Mouse (Mus musculus) midbrain, embryonic 14.5 days (tissue): ENCODE measurements at regions not wholly inside any gene's neighbourhood (a gene's known extent, or its start where the extent isn't known, plus 50 kb on each side); places are given as distances from the start of the nearest gene placed in this dataset.
A peak's percentile ranks its signal among the peaks of the same experiment; 100 is the strongest.

Experiments used
- ATAC-seq: fragments of 200-750 bp; cut with Nextera tagmentation; 2 replicates; pipeline ENCODE4 v1.8.0; 2017; ENCODE audit warnings: moderate number of reproducible peaks, moderate library complexity; ENCODE audit not compliant: low FRiP score, low TSS enrichment
- DNase-seq: peaks from one replicate; pipeline ENCODE4 v3.0.0-alpha.2; 2015
- H3K27ac ChIP-seq: fragments of 300-500 bp; sonication (generic); replicated peaks from 2 replicates; pipeline ENCODE4 v1.5.1; 2014; ENCODE audit warnings: mild to moderate bottlenecking, low read depth, low read length, moderate library complexity
- H3K27me3 ChIP-seq: fragments of 300-500 bp; sonication (generic); 2 replicates; pipeline ENCODE4 v1.6.1; 2014; ENCODE audit warnings: low read length, control low read depth, mixed read lengths; ENCODE audit not compliant: control insufficient read depth, insufficient read depth
- H3K36me3 ChIP-seq: fragments of 300-500 bp; sonication (generic); 2 replicates; pipeline ENCODE4 v1.6.1; 2014; ENCODE audit warnings: low read length, control low read depth; ENCODE audit not compliant: control insufficient read depth, insufficient read depth
- H3K4me1 ChIP-seq: fragments of 300-500 bp; sonication (generic); 2 replicates; pipeline ENCODE4 v1.6.1; 2014; ENCODE audit warnings: mild to moderate bottlenecking, antibody characterized with exemption, low read length, control low read depth; ENCODE audit not compliant: control insufficient read depth, insufficient read depth
- H3K4me2 ChIP-seq: fragments of 300-500 bp; sonication (generic); 2 replicates; pipeline ENCODE4 v1.6.1; 2014; ENCODE audit warnings: mild to moderate bottlenecking, low read length, moderate library complexity
- H3K4me3 ChIP-seq: fragments of 300-500 bp; sonication (generic); replicated peaks from 2 replicates; pipeline ENCODE4 v1.5.1; 2014; ENCODE audit warnings: low read depth, low read length
- H3K9ac ChIP-seq: fragments of 300-500 bp; sonication (generic); replicated peaks from 2 replicates; pipeline ENCODE4 v1.6.1; 2014; ENCODE audit warnings: mild to moderate bottlenecking, low read length, moderate library complexity
- H3K9me3 ChIP-seq: fragments of 300-500 bp; sonication (generic); 2 replicates; pipeline ENCODE4 v1.6.1; 2016; ENCODE audit warnings: low read length, control low read depth, mixed read lengths; ENCODE audit not compliant: control insufficient read depth
- WGBS: fragments of 180-500 bp; shearing (Covaris S2); extraction: QIAGEN DNeasy Blood & Tissue Kit; methylation state at CpG from one replicate; pipeline ENCODE4 v1.1.7; 2014; 5-methylcytosine and 5-hydroxymethylcytosine counted together

DNA sequence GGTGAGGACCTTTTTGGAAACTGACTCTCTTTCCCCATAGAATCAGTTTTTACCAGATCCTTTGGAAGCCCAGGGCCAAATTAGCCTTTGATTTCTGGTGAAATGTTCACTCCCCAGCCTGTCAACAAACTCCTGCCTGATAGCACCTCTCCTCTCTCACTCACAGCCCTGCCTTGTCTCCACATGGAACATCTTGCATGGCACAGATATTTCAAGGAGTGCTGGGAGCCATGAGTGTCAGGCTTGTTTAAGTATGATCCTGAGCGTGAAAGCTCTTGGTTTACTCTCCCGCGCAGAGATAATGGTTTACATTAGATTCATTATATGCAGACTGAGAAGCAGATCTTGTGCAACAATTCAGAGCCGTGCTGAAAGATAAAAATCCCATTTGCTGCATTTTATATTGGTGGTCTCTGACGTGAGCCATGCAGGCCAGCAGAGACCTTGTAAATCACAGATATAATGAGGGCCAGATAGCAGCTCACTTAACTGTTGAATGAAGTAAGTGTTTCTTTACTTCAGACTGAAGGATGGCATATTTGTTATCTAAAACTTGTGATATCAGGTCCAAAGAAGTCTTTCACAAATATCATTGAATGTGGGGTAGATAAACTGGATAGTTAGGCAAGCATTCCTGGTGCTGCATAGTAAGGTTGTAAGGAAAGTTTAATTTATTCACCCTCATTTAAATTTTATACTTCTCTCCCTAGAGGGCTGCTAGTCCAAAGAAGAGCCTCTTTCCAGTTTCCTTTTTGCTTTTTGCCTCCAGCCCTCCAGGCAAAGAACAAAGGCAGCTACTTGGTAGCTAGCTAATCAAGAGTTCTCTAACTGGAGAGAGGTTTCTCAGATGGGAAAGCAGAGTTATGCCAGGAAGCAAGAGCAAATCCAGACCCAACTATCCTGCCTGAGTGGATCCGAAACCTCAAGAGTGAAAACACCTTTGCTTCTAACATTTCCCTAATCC is 81.8 kb downstream of the Tbx18 start:
- ATAC-seq (peak; percentile 28; the same call in 1 of the 2 replicates), DNase-seq (peak; percentile 54)
- H3K27ac ChIP-seq = peak overlapping the region; percentile 28; the same call in 1 of the 2 replicates

DNA sequence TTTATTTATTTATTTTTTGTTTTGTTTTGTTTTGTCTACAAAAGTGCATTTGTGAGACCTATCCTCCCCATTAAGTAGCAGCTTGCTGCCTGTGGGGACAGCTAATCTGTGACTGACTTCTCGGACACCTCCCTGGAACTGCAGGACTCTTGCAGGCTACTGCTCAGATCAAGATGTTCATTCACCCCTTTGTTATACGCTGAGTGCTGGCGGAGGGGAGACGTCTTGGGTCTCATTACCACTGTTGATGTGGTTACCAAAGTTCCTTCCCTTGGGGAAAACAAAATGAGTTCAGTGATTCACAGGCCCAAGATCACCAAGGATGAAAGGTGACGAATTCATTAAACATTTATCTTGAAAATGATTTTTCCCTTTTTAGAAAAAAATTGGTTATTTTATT is 82.7 kb downstream of the Tbx18 start:
- H3K4me2 ChIP-seq = no peak overlapping the region
- DNase-seq (no peak), ATAC-seq (0 out of 2 replicates have a peak, but pooled peaks have one; percentile 15)
- H3K9ac ChIP-seq = no peak overlapping the region
- H3K9me3 ChIP-seq = no peaks in the 10 kb centered on the region
- H3K27me3 ChIP-seq = no peaks in the 10 kb centered on the region
- WGBS = 38% methylated on average over 5 of the region's 5 CpGs
- peaks cover 9% of the 10 kb centered on the region; the same call in 1 of the 2 replicates for H3K4me1 ChIP-seq
- H3K36me3 ChIP-seq = no peaks in the 10 kb centered on the region
- H3K27ac ChIP-seq = no peak overlapping the region; the same call in 1 of the 2 replicates
- H3K4me3 ChIP-seq = no peak overlapping the region

More for the DNA sequence above, 81.8 kb downstream of the Tbx18 start:
- H3K4me2 ChIP-seq = no peak overlapping the region
- H3K4me1 ChIP-seq = peaks cover 9% of the 10 kb centered on the region; the same call in 1 of the 2 replicates
- H3K27me3 ChIP-seq = no peaks in the 10 kb centered on the region
- no peaks in the 10 kb centered on the region for H3K9me3 ChIP-seq
- H3K4me3 ChIP-seq = no peak overlapping the region
- 38% methylated on average over 6 of the region's 6 CpGs for WGBS
- H3K9ac ChIP-seq = no peak overlapping the region
- no peaks in the 10 kb centered on the region for H3K36me3 ChIP-seq

DNA sequence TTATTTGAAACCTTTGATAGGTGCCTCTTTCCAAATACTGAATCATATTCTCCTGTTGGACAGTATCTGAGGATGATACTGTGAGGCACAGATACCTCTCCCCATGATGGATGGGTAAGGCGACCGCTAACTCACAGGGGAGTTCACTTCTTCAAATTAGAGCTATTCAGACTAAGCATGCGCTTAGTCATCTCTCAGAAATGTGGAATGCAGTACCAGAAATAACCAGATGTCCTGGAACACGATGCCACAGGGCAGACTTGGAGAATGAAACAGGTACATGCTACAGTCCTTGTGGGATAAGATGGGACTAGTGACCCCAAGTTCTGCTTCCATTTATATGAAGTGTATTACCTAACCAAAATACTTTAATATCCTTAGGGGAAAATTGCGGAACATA is 86.0 kb downstream of the Tbx18 start:
- no peaks in the 10 kb centered on the region for H3K36me3 ChIP-seq
- DNase-seq (no peak), ATAC-seq (no peak)
- H3K4me1 ChIP-seq = peaks cover 6% of the 10 kb centered on the region; the same call in 1 of the 2 replicates
- no peak overlapping the region for H3K27ac ChIP-seq
- WGBS = 90% methylated on average over 5 of the region's 5 CpGs
- no peak overlapping the region for H3K4me2 ChIP-seq
- no peak overlapping the region for H3K9ac ChIP-seq
- H3K4me3 ChIP-seq = no peak overlapping the region
- no peaks in the 10 kb centered on the region for H3K9me3 ChIP-seq
- no peaks in the 10 kb centered on the region for H3K27me3 ChIP-seq

DNA sequence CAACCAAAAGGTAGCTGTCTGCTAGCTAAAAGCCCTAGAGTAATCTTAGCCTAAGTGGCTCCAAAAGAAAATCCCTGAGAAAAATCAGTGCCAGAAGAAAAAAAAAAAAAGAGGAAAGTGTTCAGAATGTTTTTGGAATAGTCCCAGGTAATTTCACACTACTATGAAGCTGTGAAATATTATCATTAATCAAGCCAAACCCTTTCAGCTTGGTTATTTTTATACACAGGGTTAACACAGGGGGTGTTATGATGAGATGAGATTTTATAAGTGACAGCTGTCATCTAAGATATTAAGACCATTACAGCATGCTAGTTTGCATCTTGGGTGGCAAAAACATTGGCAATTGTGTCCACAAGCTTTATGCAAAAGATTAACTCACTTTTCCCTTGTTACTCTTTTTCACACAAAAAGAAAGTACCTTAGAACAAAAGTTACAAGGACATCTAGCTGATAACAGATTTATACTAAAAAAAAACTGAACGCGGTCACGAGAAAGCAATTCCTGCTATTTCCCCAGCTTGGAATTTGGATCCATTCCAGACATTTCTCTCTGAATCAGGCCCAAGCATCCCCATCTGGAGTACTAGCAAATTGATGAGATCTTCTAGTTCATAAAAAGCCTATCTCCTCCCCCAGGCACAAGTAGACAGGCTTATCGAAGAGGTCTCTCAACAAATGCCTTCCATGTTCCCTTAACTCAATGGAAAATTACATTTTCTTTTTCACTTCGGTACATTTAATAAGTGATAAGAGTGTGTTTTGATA is 97.0 kb downstream of the Tbx18 start:
- Histone ChIP-seq H3K27me3 (no peaks in the 10 kb centered on the region), H3K4me2 (no peak overlapping the region), H3K4me1 (no peaks in the 10 kb centered on the region), H3K9ac (no peak overlapping the region), H3K4me3 (no peak overlapping the region), H3K9me3 (no peaks in the 10 kb centered on the region), H3K36me3 (no peaks in the 10 kb centered on the region), H3K27ac (no peak overlapping the region)
- ATAC-seq (no peak), DNase-seq (no peak)
- 88% methylated on average over 5 of the region's 5 CpGs for WGBS

DNA sequence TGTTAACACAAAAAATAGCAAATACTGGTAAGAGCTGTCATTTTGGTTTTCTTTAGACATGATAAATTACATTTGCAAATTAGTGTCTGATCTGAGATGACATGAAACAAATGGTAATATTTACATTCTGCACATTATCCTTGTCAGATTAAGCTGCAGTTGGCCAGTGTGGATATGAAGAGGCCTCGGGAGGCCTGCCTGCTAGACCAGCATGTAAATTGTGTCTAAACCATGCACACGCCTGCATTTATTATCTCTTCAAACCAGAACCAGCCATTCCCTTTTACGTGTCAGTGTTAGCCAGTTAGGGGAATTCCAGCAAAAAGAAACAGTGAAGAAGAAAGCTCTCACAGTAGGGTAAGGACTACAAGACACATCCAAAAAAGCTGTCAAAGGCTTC is 104.6 kb downstream of the Tbx18 start:
- Histone ChIP-seq H3K27me3 (no peaks in the 10 kb centered on the region), H3K9ac (no peak overlapping the region), H3K9me3 (no peaks in the 10 kb centered on the region), H3K36me3 (no peaks in the 10 kb centered on the region), H3K4me2 (no peak overlapping the region), H3K27ac (no peak overlapping the region), H3K4me3 (no peak overlapping the region), H3K4me1 (no peaks in the 10 kb centered on the region)
- WGBS = 35% methylated on average over 3 of the region's 3 CpGs
- DNase-seq (peak; percentile 55), ATAC-seq (peak; percentile 58; the same call in 1 of the 2 replicates)

DNA sequence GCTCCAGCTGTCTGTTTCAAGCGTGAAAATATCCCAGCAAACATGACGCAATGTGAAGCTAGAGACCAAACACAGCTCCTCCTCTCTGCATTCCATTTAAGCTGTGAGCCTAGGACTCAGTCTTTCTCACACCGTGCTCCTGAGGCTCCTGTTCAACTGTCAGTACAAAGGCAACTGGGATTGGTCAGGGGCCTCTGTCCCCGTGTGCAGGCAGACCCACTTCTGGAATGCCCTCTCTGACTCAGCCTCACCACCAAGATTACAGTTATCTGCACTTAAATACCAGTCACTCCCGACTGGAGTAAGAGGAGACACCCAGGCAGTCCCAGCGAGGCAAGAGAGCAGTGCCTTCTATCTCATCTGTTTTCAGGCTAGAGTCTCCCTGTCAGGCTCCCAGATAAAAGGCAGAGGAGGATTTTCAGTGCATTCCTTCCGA is 112.8 kb downstream of the Tbx18 start:
- Histone ChIP-seq H3K4me1 (no peaks in the 10 kb centered on the region), H3K36me3 (no peaks in the 10 kb centered on the region), H3K27ac (no peak overlapping the region), H3K9ac (no peak overlapping the region), H3K27me3 (no peaks in the 10 kb centered on the region), H3K4me3 (no peak overlapping the region), H3K4me2 (peak overlapping the region; percentile 6; the same call in 1 of the 2 replicates), H3K9me3 (no peaks in the 10 kb centered on the region)
- DNase-seq = no peak
- no peak for ATAC-seq
- 40% methylated on average over 7 of the region's 7 CpGs for whole genome bisulfite sequencing

DNA sequence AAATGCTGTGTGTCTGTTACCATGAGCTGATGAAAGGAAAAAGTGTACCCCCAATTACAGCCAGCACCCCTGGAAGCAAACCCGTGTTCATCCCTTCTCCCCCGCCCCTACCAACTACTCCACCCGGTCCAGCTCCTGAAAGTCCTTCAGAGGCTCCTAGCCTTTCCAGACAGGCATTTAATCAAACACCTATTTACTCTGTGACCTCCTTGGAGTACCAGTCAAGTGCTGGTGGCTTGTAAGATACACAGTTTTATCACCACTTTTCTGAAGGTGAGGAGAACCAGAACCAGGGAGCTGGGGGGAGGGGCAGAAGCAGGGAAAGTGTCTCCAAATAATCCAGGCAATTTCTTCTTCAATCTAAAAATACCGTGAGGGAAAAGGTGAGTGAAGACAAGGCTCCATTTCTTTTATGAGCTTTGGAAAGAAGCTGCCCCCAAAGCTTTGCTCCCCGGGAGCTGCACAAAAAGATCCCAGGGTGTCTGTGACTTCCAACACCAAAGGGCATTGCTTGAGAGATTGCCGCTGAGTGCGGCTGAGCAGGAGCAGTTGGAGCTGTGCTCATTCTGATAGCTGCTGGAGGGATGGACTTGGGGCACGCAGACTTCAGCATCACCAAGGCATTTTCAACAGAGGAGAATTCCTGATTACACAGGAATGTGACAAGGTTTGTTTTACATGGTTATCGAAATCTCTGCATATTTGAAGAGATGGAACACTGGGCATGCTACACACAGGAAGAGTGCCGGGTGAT is 123.0 kb downstream of the Tbx18 start:
- no peaks in the 10 kb centered on the region for H3K36me3 ChIP-seq
- H3K4me3 ChIP-seq = no peak overlapping the region
- DNase-seq (no peak), ATAC-seq (no peak)
- H3K4me2 ChIP-seq = no peak overlapping the region
- H3K27ac ChIP-seq = no peak overlapping the region
- no peaks in the 10 kb centered on the region for H3K4me1 ChIP-seq
- no peak overlapping the region for H3K9ac ChIP-seq
- 76% methylated on average over 10 of the region's 10 CpGs for WGBS
- H3K9me3 ChIP-seq = no peaks in the 10 kb centered on the region
- no peaks in the 10 kb centered on the region for H3K27me3 ChIP-seq

DNA sequence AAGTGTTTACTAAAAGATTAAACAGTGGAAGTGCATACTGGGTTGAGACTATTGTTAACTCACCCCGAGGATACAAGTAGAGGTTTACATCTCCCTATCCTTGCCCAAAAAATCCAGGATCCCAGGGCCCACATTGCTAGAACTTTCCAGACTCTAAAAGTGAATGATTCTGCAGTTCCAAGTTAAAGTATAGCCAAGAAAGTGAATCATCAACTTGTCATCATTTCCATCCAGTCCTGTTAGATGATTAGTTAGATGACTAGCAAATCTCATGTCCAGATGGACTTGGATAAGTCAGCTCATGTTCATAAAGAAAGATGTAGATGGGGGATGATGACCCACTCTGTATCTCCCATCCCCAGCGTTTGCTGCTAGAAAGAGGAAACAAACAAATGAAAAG is 155.5 kb downstream of the Tbx18 start:
- Histone ChIP-seq H3K27ac (no peak overlapping the region), H3K9me3 (no peaks in the 10 kb centered on the region), H3K36me3 (no peaks in the 10 kb centered on the region), H3K9ac (no peak overlapping the region), H3K4me3 (no peak overlapping the region), H3K4me1 (no peaks in the 10 kb centered on the region), H3K27me3 (no peaks in the 10 kb centered on the region), H3K4me2 (no peak overlapping the region)
- DNase-seq = no peak
- no peak for ATAC-seq
- WGBS = 75% methylated on average over 2 of the region's 2 CpGs
